Mouse (Mus musculus) heart, postnatal 0 days (tissue): ENCODE measurements around the gene Ptchd3. TPM values are rescaled to one million over a fixed set of nuclear protein-coding genes. Genes with fewer than 3 reads are reported as not detected.

Source experiments
- ATAC-seq: fragments of 200-750 bp; cut with Nextera tagmentation; 2 replicates; pipeline ENCODE4 v1.8.0; 2017; ENCODE audit warnings: low read depth, moderate number of reproducible peaks, moderate library complexity; ENCODE audit not compliant: insufficient read depth
- DNase-seq: peaks from one replicate; pipeline ENCODE4 v3.0.0-alpha.2; 2016; ENCODE audit warnings: low spot score
- H3K27ac ChIP-seq: fragments of 300-500 bp; sonication (generic); 2 replicates; pipeline ENCODE4 v1.5.1; 2014; ENCODE audit warnings: low read depth, mild to moderate bottlenecking
- H3K27me3 ChIP-seq: fragments of 300-500 bp; sonication (generic); 2 replicates; pipeline ENCODE4 v1.6.1; 2014; ENCODE audit warnings: low read length, mixed read lengths; ENCODE audit not compliant: control insufficient read depth, insufficient read depth
- H3K36me3 ChIP-seq: fragments of 300-500 bp; sonication (generic); replicated peaks from 2 replicates; pipeline ENCODE4 v1.6.1; 2014; ENCODE audit warnings: low read length, mixed read lengths; ENCODE audit not compliant: control insufficient read depth, insufficient read depth
- H3K4me1 ChIP-seq: fragments of 300-500 bp; sonication (generic); 2 replicates; pipeline ENCODE4 v1.6.1; 2014; ENCODE audit warnings: antibody characterized with exemption; ENCODE audit not compliant: control insufficient read depth, insufficient read depth
- H3K4me2 ChIP-seq: fragments of 300-500 bp; sonication (generic); 2 replicates; pipeline ENCODE4 v1.6.1; 2014; ENCODE audit warnings: low read depth, mild to moderate bottlenecking, low read length, moderate library complexity
- H3K4me3 ChIP-seq: fragments of 300-500 bp; sonication (generic); 2 replicates; pipeline ENCODE4 v1.5.1; 2014; ENCODE audit warnings: low read depth, low read length
- H3K9ac ChIP-seq: fragments of 300-500 bp; sonication (generic); replicated peaks from 2 replicates; pipeline ENCODE4 v1.6.1; 2014; ENCODE audit warnings: low read depth, low read length, mixed read lengths
- H3K9me3 ChIP-seq: fragments of 300-500 bp; sonication (generic); replicated peaks from 2 replicates; pipeline ENCODE4 v1.6.1; 2016; ENCODE audit warnings: low read length; ENCODE audit not compliant: control insufficient read depth
- CTCF ChIP-seq: IDR thresholded peaks from 2 replicates; pipeline ENCODE4 v1.5.1; 2016; ENCODE audit warnings: antibody characterized with exemption, control low read depth, low read depth
- EP300 ChIP-seq: IDR thresholded peaks from 2 replicates; pipeline ENCODE4 v1.6.1; 2016; ENCODE audit warnings: antibody characterized with exemption, low read depth
- WGBS: fragments of 180-500 bp; shearing (Covaris S2); extraction: QIAGEN DNeasy Blood & Tissue Kit; methylation state at CpG from one replicate; pipeline ENCODE4 v1.1.7; 2014; 5-methylcytosine and 5-hydroxymethylcytosine counted together
- polyA plus RNA-seq: library from polyadenylated mRNA; unstranded; fragments of >200 nt; fragmentation: Nextera tagmentation; extraction: Ambion mirVana; gene quantifications from 2 replicates; pipeline ENCODE4 v1.2.1, GENCODE M21; 2015
- total RNA-seq: library from RNA; depleted of rRNA; stranded (reverse); fragments of >200 nt; gene quantifications from 2 replicates; pipeline ENCODE4 v1.2.3, GENCODE M21; 2014; ENCODE audit warnings: low replicate concordance; rRNA removed

Ptchd3 gene
- total and polyA plus RNA-seq, 2 experiments from 2014 or later = 0.25 TPM; not detected in 1

- TF ChIP-seq EP300 = no peak
- TF ChIP-seq CTCF = peak; percentile 52
- Histone ChIP-seq H3K9ac (no peak overlapping the region), H3K4me3 (no peak overlapping the region), H3K27me3 (no peaks in the 10 kb centered on the region), H3K9me3 (no peaks in the 10 kb centered on the region), H3K36me3 (no peaks in the 10 kb centered on the region), H3K4me2 (no peak overlapping the region), H3K27ac (no peak overlapping the region), H3K4me1 (no peaks in the 10 kb centered on the region)
- DNase-seq (peak; percentile 9), ATAC-seq (no peak)
- WGBS = 38% methylated on average over 2 of the region's 2 CpGs
Measured at GRCm38 (mm10) chr11:121845923-121846322, 15.9 kb downstream of the Ptchd3 start.

GRCm38 (mm10) chr11:121847790-121848299 lies 17.8 kb downstream of the Ptchd3 start:
- Histone ChIP-seq H3K27me3 (no peaks in the 10 kb centered on the region), H3K4me2 (peak overlapping the region; percentile 59), H3K9ac (no peak overlapping the region), H3K4me1 (no peaks in the 10 kb centered on the region), H3K27ac (peak overlapping the region; percentile 55), H3K4me3 (peak overlapping the region; percentile 48), H3K9me3 (0 out of 2 replicates have a peak, but pooled peaks cover 4% of the 10 kb centered on the region), H3K36me3 (no peaks in the 10 kb centered on the region)
- DNase-seq (peak; percentile 86), ATAC-seq (peak; percentile 96)
- TF ChIP-seq EP300 = no peak
- no peak for TF ChIP-seq CTCF
- WGBS = 1% methylated on average over 11 of the region's 11 CpGs

Other genes starting within 250 kb of the Ptchd3 start
- gene B3gntl1, start 157.1 kb upstream of the Ptchd3 start, total RNA-seq = 1.6 and 4.3 TPM in 2 replicates
- 3.9 and 4.7 TPM in 2 replicates for gene B3gntl1, start 157.1 kb upstream of the Ptchd3 start, polyA plus RNA-seq
- gene Metrnl, start 128.7 kb upstream of the Ptchd3 start, total RNA-seq = 16.1 and 27.9 TPM in 2 replicates
- gene Metrnl, start 128.7 kb upstream of the Ptchd3 start, polyA plus RNA-seq = 17.3 and 20.7 TPM in 2 replicates